Mouse (Mus musculus) spleen, adult 2 months (tissue): ENCODE results near the gene Nrxn1.

ENCODE experiments used
- CTCF ChIP-seq: fragments of 200-500 bp; IDR thresholded peaks from 2 replicates; pipeline ENCODE4 v1.5.1; 2011; ENCODE audit warnings: mild to moderate bottlenecking, inconsistent platforms; ENCODE audit not compliant: insufficient read depth, insufficient read length, insufficient replicate concordance; ENCODE audit errors: extremely low read depth
- POLR2A ChIP-seq: fragments of 200-500 bp; IDR thresholded peaks from 2 replicates; pipeline ENCODE4 v1.6.1; 2011; ENCODE audit warnings: low read depth, low read length, inconsistent platforms

DNA sequence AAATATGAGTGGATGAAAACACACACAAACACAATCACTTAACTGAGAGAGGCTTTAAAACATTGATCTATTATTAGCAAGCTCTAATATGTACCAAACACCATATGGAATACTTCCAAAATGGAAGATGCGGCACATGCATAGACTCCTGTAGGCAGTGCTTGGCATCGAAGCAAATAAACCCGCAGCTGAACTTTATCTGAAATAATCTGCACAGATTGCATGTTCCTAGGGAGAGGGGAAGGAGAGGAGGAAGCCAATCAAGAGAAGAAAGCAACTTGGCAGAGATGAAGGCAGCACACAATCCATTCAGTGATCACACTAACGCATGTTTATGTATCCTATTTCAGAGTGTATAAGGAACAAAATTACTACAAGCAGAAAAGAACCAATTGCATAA is 542.5 kb downstream of the Nrxn1 start:
- TF ChIP-seq POLR2A (no peak), CTCF (no peak)
